Mouse (Mus musculus): Measurements from ENCODE around the gene Nos3.

- TF ChIP-seq CTCF (IDR thresholded peaks at IDR 0.05; ENCODE audit: low read depth, low read length) = no peak
- no peak for TF ChIP-seq POLR2A (IDR thresholded peaks at IDR 0.05; ENCODE audit: borderline replicate concordance, low read depth, low read length)
Measured at GRCm38 (mm10) chr5:24364061-24364460, 549 bp upstream of the Nos3 start.
